Mouse (Mus musculus) brain, embryonic 14.5 days (tissue): ENCODE data around the gene Duoxa2. TPM values are rescaled to one million over a fixed set of nuclear protein-coding genes. Genes with fewer than 3 reads are reported as not detected.
"Not testable (repeated sequence)": the region's sequence is repeated elsewhere in the genome, so short reads cannot be mapped to it uniquely, and the experiment has no call there.

Experiments
- DNase-seq: peaks from one replicate; pipeline ENCODE4 v3.0.0-alpha.2; 2011; ENCODE audit warnings: low read depth
- CTCF ChIP-seq: fragments of 200-500 bp; IDR thresholded peaks from 2 replicates; pipeline ENCODE4 v1.5.1; 2012; ENCODE audit warnings: inconsistent platforms, mild to moderate bottlenecking, moderate library complexity, borderline replicate concordance; ENCODE audit not compliant: insufficient read depth, insufficient read length; ENCODE audit errors: extremely low read depth
- POLR2A ChIP-seq: fragments of 200-500 bp; IDR thresholded peaks from 2 replicates; pipeline ENCODE4 v1.6.1; 2012; ENCODE audit warnings: mild to moderate bottlenecking, inconsistent platforms, borderline replicate concordance; ENCODE audit not compliant: poor library complexity, insufficient read depth, insufficient read length, severe bottlenecking; ENCODE audit errors: extremely low read depth
- polyA plus RNA-seq: library from polyadenylated mRNA; depleted of rRNA; stranded (reverse); fragments of >200 nt; gene quantifications from 2 replicates; pipeline ENCODE4 v1.2.3, GENCODE M21; 2012

Gene Duoxa2
- polyA plus RNA-seq, 1 experiment = 0.04 TPM

DNA sequence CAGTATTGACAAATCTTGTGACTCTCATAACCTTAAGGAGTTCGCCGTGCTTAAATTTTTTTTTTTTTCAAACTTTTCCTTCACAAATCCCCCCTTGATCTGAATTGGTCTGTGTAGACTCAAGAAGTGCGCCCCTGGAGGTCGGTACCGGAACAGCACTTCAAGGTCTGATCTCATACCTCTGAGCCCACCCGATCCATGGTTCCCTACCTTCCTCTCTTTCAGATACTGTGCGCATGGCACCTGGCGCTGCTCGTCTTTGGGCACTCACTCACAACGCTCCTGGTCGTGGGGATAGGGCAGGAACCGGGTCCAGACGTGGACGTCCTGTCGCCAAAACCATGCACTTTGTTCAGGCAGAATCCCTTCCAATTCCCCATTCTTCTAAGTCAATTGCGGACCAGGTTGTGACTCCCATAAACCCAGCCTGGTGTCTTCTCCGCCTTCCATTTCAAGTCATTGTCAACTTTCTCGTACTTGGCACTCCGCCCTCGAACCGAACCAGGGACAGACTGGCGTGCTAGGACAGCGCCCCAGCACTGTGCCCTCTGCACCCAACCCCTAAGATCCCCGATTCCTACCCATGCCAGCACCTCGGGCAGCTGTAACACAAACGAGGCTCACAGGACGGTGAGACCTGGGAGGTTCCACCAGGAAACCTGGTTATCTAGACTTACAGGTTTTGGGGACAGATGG lies 14.2 kb downstream of the Duoxa2 start:
- DNase-seq = peak; percentile 77
- TF ChIP-seq POLR2A = no peak
- TF ChIP-seq CTCF = peak; percentile 74

- DNase-seq = no peak
These were observed 14.8 kb downstream of the Duoxa2 start, which contains the start of gene Duoxa1 for GRCm38 (mm10) chr2:122313536-122313935. TSS of gene Duoxa1 (minus strand) at chr2:122313730.

GRCm38 (mm10) chr2:122315372-122315771 lies 16.7 kb downstream of the Duoxa2 start, which contains the start of gene Duox1:
TSS of gene Duox1 (plus strand) at chr2:122315672.
- no peak for DNase-seq
- TF ChIP-seq POLR2A (no peak), CTCF (no peak)

More at GRCm38 (mm10) chr2:122313536-122313935, 14.8 kb downstream of the Duoxa2 start, which contains the start of gene Duoxa1:
- TF ChIP-seq CTCF = no peak
- no peak for TF ChIP-seq POLR2A

GRCm38 (mm10) chr2:122317384-122317783 lies 18.7 kb downstream of the Duoxa2 start:
- no peak for DNase-seq
- TF ChIP-seq POLR2A = no peak
- TF ChIP-seq CTCF = no peak

DNA sequence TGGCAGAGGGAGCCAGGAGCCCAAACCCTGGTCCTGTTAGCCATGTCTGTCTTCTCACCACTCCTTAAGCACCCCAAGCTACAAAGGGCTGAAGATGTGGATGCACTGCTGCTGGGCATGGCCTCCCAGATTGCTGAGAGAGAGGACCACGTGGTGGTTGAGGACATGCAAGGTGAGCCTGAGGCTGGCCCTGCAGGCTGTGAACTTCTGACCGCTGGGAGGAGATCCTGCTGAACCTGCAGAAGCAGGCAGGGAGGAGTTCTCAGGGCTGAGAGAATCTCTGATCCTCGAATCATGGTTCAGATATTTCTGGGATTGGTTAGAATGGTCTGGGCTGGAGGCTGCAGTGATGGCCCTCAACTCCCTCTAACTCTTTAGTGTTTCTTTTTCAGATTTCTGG lies 25.3 kb downstream of the Duoxa2 start:
- TF ChIP-seq POLR2A (no peak), CTCF (no peak)
- no peak for DNase-seq

DNA sequence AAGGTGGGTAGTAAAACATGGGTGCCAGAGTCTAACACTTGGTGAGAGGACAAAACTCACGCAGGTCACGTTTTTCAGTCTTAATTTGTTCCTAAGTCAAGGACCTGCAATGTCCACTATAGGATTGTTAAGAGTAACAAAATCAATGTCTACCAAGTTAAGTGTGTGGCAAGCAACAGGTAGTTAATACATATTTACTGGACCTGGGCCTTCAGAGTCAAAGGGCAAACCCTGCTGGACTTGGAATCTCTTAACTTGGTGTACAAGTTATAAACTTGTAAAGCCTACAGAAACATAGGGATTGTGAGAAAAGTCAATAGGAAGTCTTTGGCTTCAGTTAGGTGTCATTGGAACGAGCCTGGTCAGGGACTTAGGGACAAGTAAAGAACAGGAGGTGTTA lies 25.9 kb downstream of the Duoxa2 start:
- TF ChIP-seq POLR2A (no peak), CTCF (no peak)
- no peak for DNase-seq

- no peak for DNase-seq
These were observed 26.7 kb downstream of the Duoxa2 start for GRCm38 (mm10) chr2:122325361-122325760.

DNA sequence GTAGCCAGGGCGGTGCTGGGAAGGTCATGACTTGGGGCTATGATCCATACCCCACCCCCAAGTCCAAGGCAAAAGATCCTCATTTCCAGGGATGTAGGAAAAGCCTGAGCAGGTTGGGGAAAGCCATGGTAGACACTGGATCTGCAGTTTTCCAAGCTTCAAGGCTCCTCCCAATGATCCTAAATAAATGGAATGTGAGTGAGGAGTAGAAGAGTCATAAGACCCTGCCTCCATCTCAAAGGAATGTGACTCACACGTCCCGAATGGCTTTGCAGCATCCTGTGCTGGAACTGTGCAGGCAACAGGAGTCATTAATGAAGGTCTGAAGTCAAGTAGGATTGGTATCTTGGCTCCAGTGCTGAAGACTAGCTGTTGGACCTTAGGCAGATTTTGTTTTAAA lies 29.3 kb downstream of the Duoxa2 start:
- TF ChIP-seq POLR2A = no peak
- TF ChIP-seq CTCF = no peak
- DNase-seq = no peak

More at GRCm38 (mm10) chr2:122325361-122325760, 26.7 kb downstream of the Duoxa2 start:
- TF ChIP-seq POLR2A (no peak), CTCF (no peak)

- DNase-seq = not testable (repeated sequence)
These were observed 31.6 kb downstream of the Duoxa2 start for GRCm38 (mm10) chr2:122330317-122330716.

DNA sequence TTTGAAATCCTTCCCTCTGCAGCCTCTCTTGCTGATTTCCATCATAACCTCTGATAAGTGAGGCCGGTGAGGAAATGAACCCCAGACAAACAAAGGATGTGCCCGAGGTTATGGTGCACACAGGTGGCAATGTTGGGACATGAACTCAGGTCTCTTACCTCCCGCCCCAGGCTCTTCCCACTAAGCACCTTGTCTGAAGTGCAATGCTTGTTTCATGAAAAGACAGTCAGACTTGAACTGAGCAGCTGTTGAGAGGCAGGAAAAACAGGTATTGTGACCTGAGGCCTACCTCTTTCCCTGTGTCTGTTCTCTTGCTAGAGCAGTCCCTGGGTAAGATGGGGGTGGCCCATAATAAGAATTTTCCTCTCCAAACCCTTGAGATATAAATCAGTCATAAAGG lies 33.5 kb downstream of the Duoxa2 start:
- no peak for DNase-seq

GRCm38 (mm10) chr2:122334170-122334569 lies 35.5 kb downstream of the Duoxa2 start:
- no peak for DNase-seq
- TF ChIP-seq POLR2A (no peak), CTCF (no peak)

More for the DNA sequence above, 33.5 kb downstream of the Duoxa2 start:
- TF ChIP-seq CTCF (no peak), POLR2A (no peak)

- no peak for TF ChIP-seq POLR2A
- no peak for TF ChIP-seq CTCF
- peak; percentile 30 for DNase-seq
These were observed 38.6 kb downstream of the Duoxa2 start for GRCm38 (mm10) chr2:122337291-122337690.

- DNase-seq = no peak
- no peak for TF ChIP-seq CTCF
- no peak for TF ChIP-seq POLR2A
These were observed 46.6 kb downstream of the Duoxa2 start for GRCm38 (mm10) chr2:122345106-122345893.

DNA sequence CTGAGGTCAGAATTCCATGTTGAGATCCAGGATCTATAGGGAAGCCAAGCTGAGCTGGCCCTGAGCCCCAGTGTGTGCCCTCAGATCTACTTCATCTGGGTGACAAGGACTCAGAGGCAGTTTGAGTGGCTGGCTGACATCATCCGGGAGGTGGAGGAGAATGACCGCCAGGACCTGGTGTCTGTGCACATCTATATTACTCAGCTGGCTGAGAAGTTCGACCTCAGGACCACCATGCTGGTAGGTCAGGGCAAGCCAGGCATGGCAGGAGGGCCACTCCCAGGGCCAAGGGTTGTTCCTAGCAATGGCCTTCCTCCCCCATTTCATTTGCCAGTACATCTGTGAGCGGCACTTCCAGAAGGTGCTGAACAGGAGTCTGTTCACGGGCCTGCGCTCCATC lies 47.5 kb downstream of the Duoxa2 start:
- DNase-seq = not testable (repeated sequence)
